Mouse (Mus musculus) lung, embryonic 14.5 days (tissue): Measurements from ENCODE around the gene Mab21l2. TPM values are rescaled to one million over a fixed set of nuclear protein-coding genes. Genes with fewer than 3 reads are reported as not detected.

Source experiments
- ATAC-seq: fragments of 200-750 bp; cut with Nextera tagmentation; 2 replicates; pipeline ENCODE4 v1.8.0; 2017; ENCODE audit warnings: mild to moderate bottlenecking, moderate TSS enrichment, moderate library complexity; ENCODE audit not compliant: insufficient read depth
- DNase-seq: peaks from one replicate; pipeline ENCODE4 v3.0.0-alpha.2; 2015
- H3K27ac ChIP-seq: fragments of 300-500 bp; sonication (generic); 2 replicates; pipeline ENCODE4 v1.5.1; 2014; ENCODE audit warnings: low read depth, mild to moderate bottlenecking, moderate library complexity
- H3K27me3 ChIP-seq: fragments of 300-500 bp; sonication (generic); 2 replicates; pipeline ENCODE4 v1.6.1; 2014; ENCODE audit warnings: low read length, control low read depth; ENCODE audit not compliant: insufficient read depth
- H3K36me3 ChIP-seq: fragments of 300-500 bp; sonication (generic); 2 replicates; pipeline ENCODE4 v1.6.1; 2014; ENCODE audit warnings: control low read depth; ENCODE audit not compliant: insufficient read depth
- H3K4me1 ChIP-seq: fragments of 300-500 bp; sonication (generic); 2 replicates; pipeline ENCODE4 v1.6.1; 2014; ENCODE audit warnings: antibody characterized with exemption, control low read depth; ENCODE audit not compliant: insufficient read depth
- H3K4me2 ChIP-seq: fragments of 300-500 bp; sonication (generic); 2 replicates; pipeline ENCODE4 v1.6.1; 2014; ENCODE audit warnings: mild to moderate bottlenecking
- H3K4me3 ChIP-seq: fragments of 300-500 bp; sonication (generic); 2 replicates; pipeline ENCODE4 v1.5.1; 2014; ENCODE audit warnings: low read depth, low read length
- H3K9ac ChIP-seq: fragments of 300-500 bp; sonication (generic); 2 replicates; pipeline ENCODE4 v1.6.1; 2014
- H3K9me3 ChIP-seq: fragments of 300-500 bp; sonication (generic); 2 replicates; pipeline ENCODE4 v1.6.1; 2016; ENCODE audit warnings: low read depth, low read length, control low read depth
- CTCF ChIP-seq: IDR thresholded peaks from 2 replicates; pipeline ENCODE4 v1.5.1; 2016; ENCODE audit warnings: antibody characterized with exemption, low read depth
- WGBS: fragments of 180-500 bp; shearing (Covaris S2); extraction: QIAGEN DNeasy Blood & Tissue Kit; methylation state at CpG from one replicate; pipeline ENCODE4 v1.1.7; 2014; 5-methylcytosine and 5-hydroxymethylcytosine counted together
- polyA plus RNA-seq: library from polyadenylated mRNA; unstranded; fragments of >200 nt; fragmentation: Nextera tagmentation; extraction: Ambion mirVana; gene quantifications from 2 replicates; pipeline ENCODE4 v1.2.1, GENCODE M21; 2014

Gene Mab21l2
- polyA plus RNA-seq, 1 experiment from 2014 or later = 0.30 TPM

- H3K9ac ChIP-seq = no peak overlapping the region
Observed at GRCm38 (mm10) chr3:86547251-86547791, 1.1 kb downstream of the Mab21l2 start.

GRCm38 (mm10) chr3:86546471-86547250, 1.8 kb downstream of the Mab21l2 start:
- DNase-seq (peak; percentile 58), ATAC-seq (peak; percentile 30; the same call in 1 of the 2 replicates)
- peaks cover 60% of the 10 kb centered on the region for H3K27me3 ChIP-seq
- no peaks in the 10 kb centered on the region for H3K36me3 ChIP-seq
- 1% methylated on average over 42 of the region's 45 CpGs for WGBS
- 0 out of 2 replicates have a peak overlapping the region, but pooled peaks have one; percentile 8 for H3K9ac ChIP-seq
- no peak overlapping the region for H3K27ac ChIP-seq
- peak overlapping the region; percentile 57 for H3K4me2 ChIP-seq
- 0 out of 2 replicates have a peak, but pooled peaks cover 5% of the 10 kb centered on the region for H3K4me1 ChIP-seq
- no peaks in the 10 kb centered on the region for H3K9me3 ChIP-seq
- peak overlapping the region; percentile 34 for H3K4me3 ChIP-seq
- TF ChIP-seq CTCF = no peak

More at GRCm38 (mm10) chr3:86547251-86547791, 1.1 kb downstream of the Mab21l2 start:
- Histone ChIP-seq H3K36me3 (no peaks in the 10 kb centered on the region), H3K4me2 (peak overlapping the region; percentile 57), H3K9me3 (no peaks in the 10 kb centered on the region), H3K27me3 (peaks cover 66% of the 10 kb centered on the region), H3K27ac (no peak overlapping the region; the same call in 1 of the 2 replicates), H3K4me1 (0 out of 2 replicates have a peak, but pooled peaks cover 5% of the 10 kb centered on the region), H3K4me3 (peak overlapping the region; percentile 34)
- TF ChIP-seq CTCF = no peak
- WGBS = 1% methylated on average over 42 of the region's 42 CpGs
- peak; percentile 42 for DNase-seq
- peak; percentile 45; the same call in 1 of the 2 replicates for ATAC-seq

DNA sequence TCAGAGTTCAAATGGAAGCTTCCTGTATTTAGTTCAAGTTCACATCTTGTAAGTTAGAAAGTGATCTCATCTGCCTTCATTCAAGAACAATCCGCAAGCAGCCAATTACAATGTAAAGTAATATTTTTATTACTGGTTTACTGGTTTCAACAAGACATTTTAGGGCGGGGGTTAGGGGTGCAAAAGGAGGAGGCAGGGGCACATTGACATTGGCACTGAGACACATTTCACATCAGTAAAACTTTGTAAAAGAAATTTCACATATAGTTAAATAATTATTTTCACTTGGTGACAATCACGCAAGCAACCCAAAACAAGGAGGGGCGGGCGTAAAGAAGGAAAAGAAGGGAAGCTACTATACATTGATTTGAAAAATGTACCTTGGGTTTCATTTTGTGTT, 2.5 kb downstream of the Mab21l2 start:
- Histone ChIP-seq H3K36me3 (no peaks in the 10 kb centered on the region), H3K9ac (no peak overlapping the region), H3K9me3 (no peaks in the 10 kb centered on the region), H3K4me1 (0 out of 2 replicates have a peak, but pooled peaks cover 5% of the 10 kb centered on the region), H3K27me3 (peaks cover 53% of the 10 kb centered on the region), H3K4me3 (peak overlapping the region; percentile 34; the same call in 1 of the 2 replicates), H3K27ac (no peak overlapping the region), H3K4me2 (peak overlapping the region; percentile 57)
- DNase-seq (peak; percentile 20), ATAC-seq (no peak)
- 22% methylated on average over 5 of the region's 5 CpGs for WGBS
- no peak for TF ChIP-seq CTCF

DNA sequence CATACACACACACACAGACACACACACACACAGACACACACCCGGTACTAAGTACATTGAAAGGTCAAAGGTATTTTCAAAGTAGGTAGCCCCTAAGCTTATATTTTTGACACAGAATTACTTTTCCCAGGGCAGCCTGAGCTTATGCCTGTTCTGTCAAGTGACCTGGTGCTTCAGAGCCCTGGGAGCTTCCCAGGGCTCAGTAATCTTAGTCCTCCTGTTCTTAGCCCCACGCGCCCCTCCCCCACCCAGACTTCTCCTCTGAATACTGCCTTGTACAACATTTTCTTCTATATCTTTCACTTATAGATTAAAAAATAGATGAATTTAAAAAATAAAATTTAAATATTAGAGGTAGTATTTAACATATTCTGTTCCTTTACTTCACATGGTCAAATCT, 3.6 kb downstream of the Mab21l2 start:
- Histone ChIP-seq H3K27ac (no peak overlapping the region), H3K9me3 (no peaks in the 10 kb centered on the region), H3K36me3 (no peaks in the 10 kb centered on the region), H3K4me2 (no peak overlapping the region), H3K4me1 (0 out of 2 replicates have a peak, but pooled peaks cover 5% of the 10 kb centered on the region), H3K9ac (no peak overlapping the region), H3K27me3 (peaks cover 41% of the 10 kb centered on the region), H3K4me3 (no peak overlapping the region)
- DNase-seq (no peak), ATAC-seq (no peak)
- TF ChIP-seq CTCF = no peak
- 31% methylated on average over 3 of the region's 3 CpGs for WGBS

- 0 out of 2 replicates have a peak, but pooled peaks cover 5% of the 10 kb centered on the region for H3K4me1 ChIP-seq
- H3K27me3 ChIP-seq = peaks cover 16% of the 10 kb centered on the region
- H3K36me3 ChIP-seq = no peaks in the 10 kb centered on the region
- H3K9me3 ChIP-seq = no peaks in the 10 kb centered on the region
- H3K4me2 ChIP-seq = no peak overlapping the region
- H3K27ac ChIP-seq = no peak overlapping the region
- DNase-seq (no peak), ATAC-seq (no peak)
- TF ChIP-seq CTCF = no peak
- no peak overlapping the region for H3K4me3 ChIP-seq
- 82% methylated on average over 1 of the region's 1 CpGs for WGBS
- no peak overlapping the region for H3K9ac ChIP-seq
Observed at GRCm38 (mm10) chr3:86541863-86542397, 6.5 kb downstream of the Mab21l2 start.

DNA sequence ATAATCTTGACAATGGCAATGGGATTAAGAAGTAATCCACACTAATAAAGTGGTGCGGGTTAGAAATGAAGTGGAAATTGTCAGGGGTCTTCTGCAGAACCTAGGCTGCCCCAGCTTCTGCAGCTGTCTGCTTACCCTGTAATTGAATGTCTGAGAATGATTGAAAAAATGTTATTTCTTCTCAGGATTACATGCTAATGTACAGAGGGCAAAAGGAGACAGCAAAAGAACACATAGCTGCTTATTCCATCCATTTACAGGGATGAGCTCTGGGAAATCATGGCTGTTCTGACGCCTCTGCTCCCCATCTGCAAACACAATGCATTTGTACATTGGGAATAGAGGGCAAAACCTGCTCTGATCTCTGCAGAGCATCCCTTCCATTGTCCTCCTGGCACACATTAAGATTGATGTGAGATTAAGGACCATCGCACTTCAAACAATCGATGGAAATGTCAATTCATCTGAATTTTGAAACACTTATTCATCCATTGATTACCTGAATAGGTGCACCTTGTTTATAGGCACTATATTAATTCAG, 7.3 kb downstream of the Mab21l2 start:
- no peak overlapping the region for H3K27ac ChIP-seq
- no peaks in the 10 kb centered on the region for H3K9me3 ChIP-seq
- DNase-seq (no peak), ATAC-seq (no peak)
- H3K4me2 ChIP-seq = no peak overlapping the region
- no peak overlapping the region for H3K4me3 ChIP-seq
- 65% methylated on average over 4 of the region's 4 CpGs for WGBS
- TF ChIP-seq CTCF = no peak
- no peak overlapping the region for H3K9ac ChIP-seq
- no peaks in the 10 kb centered on the region for H3K4me1 ChIP-seq
- H3K27me3 ChIP-seq = peaks cover 8% of the 10 kb centered on the region
- no peaks in the 10 kb centered on the region for H3K36me3 ChIP-seq
